Mouse (Mus musculus): ENCODE data around the gene Avpi1.

Avpi1 gene

GRCm38 (mm10) chr19:42144541-42145167 is 15.8 kb upstream of the Avpi1 start:
- DNase-seq, result peak; percentile 82

DNA sequence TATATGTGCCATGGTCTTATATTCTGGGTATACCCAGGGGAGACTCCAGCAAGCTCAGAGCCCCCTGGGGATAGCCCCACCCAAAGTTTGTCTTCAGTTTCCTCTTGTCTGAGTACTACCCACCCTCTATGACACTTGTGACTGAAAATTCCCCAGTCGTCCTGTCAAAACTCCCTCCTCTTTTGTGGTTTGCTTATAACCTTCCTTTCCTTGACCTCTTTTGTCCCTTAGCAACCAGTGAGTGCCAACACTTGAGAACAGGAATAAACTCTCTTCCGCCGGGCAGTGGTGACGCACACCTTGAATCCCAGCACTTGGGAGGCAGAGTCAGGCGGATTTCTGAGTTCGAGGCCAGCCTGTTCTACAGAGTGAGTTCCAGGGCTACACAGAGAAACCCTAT is 15.2 kb upstream of the Avpi1 start:
- DNase-seq, result no peak

GRCm38 (mm10) chr19:42142757-42143156 is 13.9 kb upstream of the Avpi1 start:
- DNase-seq, result no peak

GRCm38 (mm10) chr19:42141998-42142397 is 13.1 kb upstream of the Avpi1 start:
- no peak for DNase-seq

DNA sequence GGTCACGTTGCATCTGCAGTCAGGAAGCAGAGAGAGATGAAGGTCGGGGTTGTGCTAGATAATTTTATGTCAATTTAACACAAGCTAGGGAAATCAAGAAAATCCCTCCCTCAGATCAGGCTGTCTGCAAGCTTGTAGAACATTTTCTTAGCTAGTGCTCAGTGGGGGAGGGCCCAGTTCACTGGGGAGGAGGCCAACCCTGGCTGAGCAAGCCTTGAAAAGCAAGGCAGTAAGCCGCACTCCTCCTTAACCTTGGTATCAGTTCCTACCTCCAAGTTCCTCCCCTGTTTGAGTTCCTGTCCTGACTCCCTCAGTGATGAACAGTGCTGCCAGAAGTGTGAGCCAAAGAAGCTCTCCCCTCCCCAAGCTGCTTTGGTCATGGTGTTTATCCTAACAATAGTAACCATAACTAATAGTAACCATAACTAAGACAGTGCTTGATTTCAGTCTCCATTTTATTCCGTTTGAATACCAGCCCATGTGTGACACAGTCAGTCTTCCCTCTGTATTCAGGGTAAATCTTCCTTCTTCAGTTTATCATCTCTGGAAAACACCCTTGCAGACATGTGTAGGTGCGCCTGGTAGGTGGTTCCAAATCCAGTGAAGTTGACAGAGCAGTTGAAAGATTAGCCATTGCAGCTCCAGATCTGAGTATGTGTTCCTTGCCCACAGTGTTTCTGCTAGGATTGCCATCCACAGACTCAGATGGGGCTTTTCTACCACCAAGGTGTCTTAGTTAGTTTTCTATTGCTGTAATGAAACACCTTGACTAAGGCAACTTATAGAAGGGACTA is 11.1 kb upstream of the Avpi1 start:
- DNase-seq, result no peak

DNA sequence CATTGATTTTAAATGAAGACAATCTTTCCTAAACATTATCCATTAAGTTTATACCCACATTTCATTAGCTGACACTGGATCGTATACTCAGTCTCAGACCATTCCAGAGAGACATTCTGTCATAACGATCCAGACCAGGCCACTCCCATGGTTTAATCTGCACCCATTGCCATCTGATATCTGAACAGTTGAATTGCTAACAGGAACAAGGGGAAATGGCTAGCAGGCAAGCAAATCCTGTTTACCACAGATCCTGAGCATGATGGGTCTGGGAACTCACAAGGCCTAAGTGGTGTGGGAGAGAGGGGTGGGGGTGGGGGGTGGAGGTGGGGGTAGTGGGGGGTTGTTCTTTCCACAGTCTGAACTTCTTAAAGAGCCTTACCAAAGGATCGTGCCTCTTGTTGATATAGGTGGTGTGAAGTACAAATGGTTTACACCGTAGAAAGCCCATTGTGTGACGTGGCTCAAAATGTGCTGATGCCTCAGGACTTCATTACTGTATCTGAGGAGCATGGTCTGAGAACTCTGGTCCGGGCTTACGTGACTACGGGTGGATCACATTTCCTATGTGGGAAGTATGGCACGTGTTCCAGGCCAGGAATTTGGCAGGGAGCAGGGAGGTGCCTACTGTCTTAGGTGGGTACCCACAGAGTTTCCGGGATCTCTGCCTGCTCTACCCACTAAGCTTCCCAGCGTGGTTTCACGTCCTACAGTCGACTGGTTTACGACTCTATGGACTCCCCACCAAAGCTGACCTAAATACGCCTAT is 9.8 kb upstream of the Avpi1 start:
- DNase-seq, result no peak

GRCm38 (mm10) chr19:42137167-42137672 is 8.4 kb upstream of the Avpi1 start:
- DNase-seq, result no peak

DNA sequence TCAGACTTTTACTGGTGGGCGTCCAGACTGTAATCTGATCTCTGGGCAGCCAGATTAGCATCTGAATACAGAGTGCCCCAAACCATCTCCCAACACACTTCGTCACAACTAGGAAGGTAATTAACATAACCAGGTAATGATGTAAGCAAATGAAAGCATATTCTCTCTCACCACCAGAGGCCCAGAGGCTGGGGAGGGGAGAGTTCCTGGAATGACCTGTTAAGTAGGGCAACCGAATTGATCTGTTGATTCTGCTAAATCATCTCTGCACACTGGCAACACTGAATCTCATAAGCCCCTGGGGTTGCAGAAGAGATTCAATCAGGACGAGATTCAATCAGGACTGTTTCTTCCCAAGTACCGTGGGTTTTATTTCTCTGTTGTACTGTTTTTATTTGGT is 7.3 kb upstream of the Avpi1 start:
- no peak for DNase-seq

DNA sequence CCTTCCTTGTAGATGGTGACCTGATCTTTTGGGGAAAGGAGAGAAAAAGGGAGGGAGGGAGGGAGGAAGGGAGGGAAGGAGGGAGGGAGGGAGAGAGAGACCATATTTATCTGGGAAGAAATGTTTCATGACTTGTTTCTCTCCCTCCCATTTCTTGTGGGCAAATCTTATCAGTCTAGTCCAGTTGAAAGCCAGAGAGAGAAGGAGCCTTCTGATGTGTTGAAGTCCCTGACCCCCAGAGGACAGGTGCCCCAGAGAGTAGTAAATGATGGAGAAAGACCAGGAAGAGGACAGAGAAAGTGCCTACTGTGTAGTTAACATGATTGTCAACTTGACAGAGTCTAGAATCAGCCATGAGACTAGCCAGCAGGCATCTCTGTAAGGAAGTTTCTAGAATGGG is 6.2 kb upstream of the Avpi1 start:
- no peak for DNase-seq

DNA sequence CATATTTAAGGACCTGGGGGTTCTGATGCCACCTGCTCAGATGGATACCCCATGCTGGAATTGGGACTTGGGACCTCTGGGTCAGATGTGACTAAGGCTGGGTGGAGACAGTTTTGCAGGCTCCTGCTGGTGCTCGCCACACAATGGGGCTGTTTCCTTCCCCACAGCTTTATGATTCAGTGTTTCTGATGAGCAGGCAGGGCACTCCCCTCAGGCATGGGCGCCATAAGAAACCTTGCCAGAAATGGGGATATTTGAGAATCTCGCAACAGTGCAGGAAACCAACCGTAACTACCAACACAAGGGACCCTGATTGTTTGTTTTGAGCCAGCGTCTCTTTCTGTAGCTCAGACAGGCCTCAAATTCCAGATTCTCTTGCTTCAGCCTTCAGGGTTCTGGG is 2.2 kb upstream of the Avpi1 start:
- no peak for DNase-seq

GRCm38 (mm10) chr19:42130294-42130606 is 1.4 kb upstream of the Avpi1 start:
- DNase-seq, result no peak

DNA sequence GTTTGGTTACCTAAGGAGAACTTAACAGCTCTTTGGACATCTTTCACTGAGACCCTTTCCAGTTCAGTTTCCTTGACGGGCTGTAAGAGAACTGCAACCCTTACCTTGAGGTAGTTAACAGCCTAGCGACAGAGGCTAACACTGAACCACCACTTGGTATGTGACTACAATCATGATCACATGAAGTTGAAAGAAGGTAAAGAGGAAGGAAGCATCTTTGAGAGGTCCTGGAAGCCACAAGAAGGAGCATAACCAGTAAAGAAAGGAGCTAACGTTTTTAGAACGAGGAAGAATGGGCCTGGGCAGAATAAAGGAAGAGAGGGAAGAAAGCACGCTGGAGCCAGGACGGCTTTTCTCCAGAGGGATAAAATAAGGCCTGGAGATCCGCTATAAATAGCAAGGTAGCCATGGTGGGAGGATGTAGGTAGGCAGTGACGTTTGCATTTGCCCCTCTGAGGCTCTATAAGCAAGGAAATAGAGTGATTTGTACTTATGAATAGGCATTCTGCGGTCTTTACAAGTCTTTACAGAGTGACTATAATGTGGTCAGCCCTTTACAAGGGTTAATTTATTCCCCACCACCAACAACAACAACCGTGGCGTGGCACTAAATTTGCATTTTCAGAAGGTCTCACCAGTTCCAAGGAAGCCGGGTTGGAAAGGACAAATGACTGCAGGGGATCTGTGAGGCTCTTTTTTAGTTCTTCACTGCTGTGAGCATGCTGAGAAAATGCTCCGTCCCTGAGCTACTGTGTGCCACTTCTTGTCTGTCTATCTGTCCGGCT is 842 bp upstream of the Avpi1 start:
- no peak for DNase-seq

DNA sequence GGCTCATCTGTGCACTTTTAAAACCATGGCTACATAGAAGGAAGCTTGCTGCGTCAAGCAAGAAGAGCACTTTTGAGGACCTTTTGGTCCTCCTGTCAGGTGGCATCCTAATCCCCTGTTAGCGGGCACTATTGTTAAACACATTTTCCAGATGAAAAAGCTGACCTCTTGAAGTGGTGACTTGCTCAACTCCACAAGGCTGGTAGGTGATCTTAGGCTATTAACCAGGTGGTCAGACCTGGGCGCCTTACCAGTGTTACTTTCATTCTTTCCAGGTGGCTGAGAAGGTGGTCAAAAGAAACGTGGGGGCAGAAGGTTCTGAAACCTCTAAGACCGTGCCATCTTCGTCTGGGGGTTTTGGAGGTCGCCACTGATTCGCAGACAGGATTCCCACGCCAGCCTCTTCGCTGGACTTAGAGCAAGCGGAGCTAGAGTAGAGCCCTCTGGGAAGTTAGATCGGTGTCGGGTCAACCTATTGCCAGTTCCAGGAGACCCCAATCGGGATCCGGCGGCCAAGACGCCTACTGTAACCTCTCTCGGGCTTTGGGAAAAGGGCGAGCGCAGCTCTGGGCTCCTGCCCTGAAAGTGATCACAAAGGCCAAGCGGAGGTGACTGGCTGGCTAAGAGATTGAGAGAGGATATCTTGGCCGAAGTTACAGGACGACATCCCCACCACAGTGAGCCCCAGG is 663 bp downstream of the Avpi1 start:
- DNase-seq, result no peak

DNA sequence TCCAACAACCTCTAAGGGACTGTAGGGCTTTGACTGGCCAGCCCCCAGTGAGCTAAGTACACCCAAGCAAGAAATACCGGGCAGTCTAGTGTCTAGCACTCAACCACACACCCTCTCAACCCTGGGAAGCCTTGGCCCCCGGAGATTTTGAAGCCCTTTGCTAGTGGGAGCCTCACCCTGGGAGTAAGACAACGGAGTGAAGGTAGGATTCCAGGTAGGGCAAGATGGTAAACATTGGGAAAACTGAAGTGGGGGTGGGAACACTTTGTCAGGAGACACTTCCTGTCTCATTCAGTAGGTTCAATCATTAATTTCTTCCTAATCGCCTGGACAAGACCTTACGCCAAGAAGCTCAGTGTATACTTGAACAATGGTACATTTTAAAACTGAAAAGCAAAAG is 1.8 kb downstream of the Avpi1 start:
- no peak for DNase-seq

- no peak for DNase-seq
Measured at GRCm38 (mm10) chr19:42126219-42126605, 2.6 kb downstream of the Avpi1 start.

DNA sequence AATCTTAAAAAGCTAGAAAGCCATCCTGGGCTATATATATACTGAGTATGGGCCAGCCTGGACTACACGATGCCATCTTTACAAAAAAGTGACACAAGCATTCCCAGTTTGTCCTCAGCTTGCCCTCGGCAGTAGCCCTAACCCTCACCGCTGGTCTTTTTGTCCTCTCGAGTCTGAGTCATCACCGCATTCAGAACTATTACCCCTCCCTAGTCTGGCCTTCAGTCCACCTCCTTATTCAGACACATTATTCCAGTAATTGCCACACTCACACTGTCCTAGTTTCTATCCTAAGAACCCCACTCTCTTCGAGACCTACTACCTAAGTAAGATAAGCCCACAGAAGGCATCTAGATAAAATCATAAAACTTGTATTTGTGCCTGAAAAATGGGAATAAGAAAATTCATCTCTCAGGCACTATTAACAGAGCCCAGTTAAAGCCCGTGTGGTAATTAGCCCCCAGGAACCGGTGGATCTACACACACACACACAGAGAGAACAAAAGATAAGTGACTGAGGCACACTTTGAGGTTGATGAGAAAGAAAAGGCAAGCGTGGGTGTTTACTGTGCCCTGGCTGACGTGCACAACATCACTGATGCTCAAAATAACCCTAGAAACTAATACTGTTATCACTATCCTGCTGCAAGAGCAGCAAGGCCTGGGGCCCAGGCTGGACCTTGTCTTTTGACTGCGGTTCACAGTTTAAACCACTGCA is 3.2 kb downstream of the Avpi1 start:
- no peak for DNase-seq

- DNase-seq, result no peak
Measured at GRCm38 (mm10) chr19:42124684-42125083, 4.2 kb downstream of the Avpi1 start.

DNA sequence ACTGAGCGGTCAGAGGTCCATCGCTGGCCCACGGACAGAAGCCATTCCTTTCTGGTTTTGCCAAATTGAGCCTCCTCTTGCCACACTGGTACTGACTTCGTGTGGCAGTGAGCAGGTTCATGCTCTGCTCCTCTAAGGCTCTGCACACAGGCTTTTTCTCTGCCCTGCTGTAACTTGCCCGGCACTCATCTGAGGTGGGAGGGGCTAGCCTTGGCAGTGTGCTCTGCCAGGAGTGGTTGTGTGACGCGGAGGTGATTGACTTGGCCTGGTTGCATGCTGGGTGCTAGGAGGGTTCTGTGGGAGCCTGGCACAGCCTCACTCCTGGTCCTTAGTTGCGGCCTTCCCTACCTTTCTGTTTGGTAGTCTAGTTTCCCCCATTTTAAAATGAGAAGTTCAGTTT is 8.4 kb downstream of the Avpi1 start:
- no peak for DNase-seq

DNA sequence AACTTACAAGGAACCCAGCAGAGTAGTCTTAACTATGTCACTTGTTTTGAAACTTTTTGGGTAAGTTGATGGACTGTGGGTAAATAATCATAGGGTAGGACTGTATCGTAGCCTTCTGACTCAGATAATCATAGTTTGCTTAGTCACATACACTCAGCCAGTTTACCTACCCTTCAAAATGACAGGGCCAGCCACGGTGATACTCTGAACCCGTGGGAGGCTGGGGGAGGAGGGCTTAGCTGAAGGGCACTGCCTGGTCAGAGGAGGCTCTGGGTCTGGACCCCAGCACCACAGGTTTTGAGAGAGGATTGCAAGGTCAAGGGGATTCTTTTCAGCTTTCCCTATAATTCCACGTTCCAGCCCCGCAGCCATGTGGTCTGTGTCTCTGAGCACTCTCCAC is 10.3 kb downstream of the Avpi1 start:
- DNase-seq, result no peak

DNA sequence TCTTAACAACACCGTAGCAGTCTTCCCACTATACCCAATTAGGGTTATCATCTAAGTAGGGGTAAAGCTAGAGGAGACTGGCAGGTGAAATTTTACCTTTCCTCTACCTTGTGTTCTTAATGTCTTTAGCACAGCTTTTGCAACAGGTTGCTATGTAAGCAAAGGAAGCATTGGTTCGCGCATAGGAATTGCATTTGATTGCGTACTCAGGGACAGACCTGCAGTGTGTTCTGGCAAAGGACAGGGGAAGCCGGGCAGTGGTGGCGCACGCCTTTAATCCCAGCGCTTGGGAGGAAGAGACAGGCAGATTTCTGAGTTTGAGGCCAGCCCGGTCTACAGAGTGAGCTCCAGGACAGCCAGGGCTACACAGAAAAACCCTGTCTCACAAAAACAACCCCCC is 10.7 kb downstream of the Avpi1 start:
- DNase-seq, result no peak

DNA sequence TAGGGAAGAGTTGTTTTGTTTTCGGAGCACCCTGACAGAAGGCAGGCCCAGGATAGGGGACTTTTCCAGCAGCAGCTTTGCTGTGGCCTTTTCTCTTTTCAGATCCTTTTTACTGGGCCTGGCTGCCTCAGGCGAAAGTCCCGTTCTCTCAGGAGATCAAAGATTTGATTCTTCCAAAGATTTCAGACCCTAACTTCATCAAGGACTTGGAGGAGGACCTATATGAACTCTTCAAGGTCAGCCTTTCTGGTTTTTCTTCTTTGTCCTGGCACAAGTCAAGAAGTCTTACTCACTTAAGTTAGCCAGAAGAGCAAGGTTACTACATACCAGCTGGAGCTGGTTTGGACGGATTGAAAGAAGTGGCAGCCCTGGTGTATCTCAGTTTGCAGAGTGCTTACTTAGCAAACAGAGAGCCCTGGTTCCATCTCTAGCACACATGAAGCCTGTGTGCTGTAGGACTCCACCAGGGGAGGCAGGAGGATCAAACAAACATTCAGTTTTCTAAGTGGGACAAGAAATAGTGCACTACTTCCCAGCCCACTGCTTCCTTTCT is 13.0 kb downstream of the Avpi1 start:
- DNase-seq, result no peak

- no peak for DNase-seq
Measured at GRCm38 (mm10) chr19:42104681-42105080, 24.2 kb downstream of the Avpi1 start.

Data from liver (tissue).